In genomic region chr8:3676993-3677579, GRCm38 (mm10) we compare ENCODE assay signal across 8 mouse cellular contexts. TPM values are rescaled to one million over a fixed set of nuclear protein-coding genes. Genes with fewer than 3 reads are reported as not detected.
DNase-seq lines count a peak whose midpoint lies in the region; ATAC-seq and TF ChIP-seq lines count a peak whose summit lies in the region.

No protein-coding gene starts in this region.

- H3K4me2 ChIP-seq in limb, embryonic 12.5 days: peak overlapping the region; percentile 82
- peak overlapping the region; percentile 91 for H3K4me2 ChIP-seq in midbrain, embryonic 14.5 days (ENCODE audit: low read length)

- H3K36me3 ChIP-seq in limb, embryonic 12.5 days: peaks cover 36% of the 10 kb centered on the region
- peaks cover 31% of the 10 kb centered on the region for H3K36me3 ChIP-seq in midbrain, embryonic 14.5 days (ENCODE audit: control insufficient read depth, insufficient read depth, low read length)

- H3K9ac ChIP-seq in limb, embryonic 12.5 days (replicated peaks): peak overlapping the region; percentile 95
- H3K9ac ChIP-seq in midbrain, embryonic 14.5 days (replicated peaks; ENCODE audit: low read length): peak overlapping the region; percentile 96

- WGBS in limb, embryonic 12.5 days: 7% methylated on average over 15 of the region's 15 CpGs
- WGBS in midbrain, embryonic 14.5 days: 5% methylated on average over 15 of the region's 15 CpGs

- intact Hi-C loops in gastrocnemius, adult 2 months (cut with DNase I): loop anchor here (2.0 to 10.0 kb wide), 2 partner anchors 56 to 322 kb away; partner anchors contain the start of genes A430078G23Rik, Pet100 and Xab2
- intact Hi-C loops in gastrocnemius, postnatal 14 days (cut with DNase I; ENCODE audit: low total_unique reads): loop anchor here (10.0 kb wide), 2 partner anchors 52 to 322 kb away; partner anchors contain the start of genes A430078G23Rik, Pcp2, Pet100 and Xab2

- ATAC-seq in granulocyte monocyte progenitor cell, adult 5-6 weeks (replicated peaks; ENCODE audit: poor library complexity, severe bottlenecking): peak; percentile 43
- ATAC-seq in limb, embryonic 12.5 days (ENCODE audit: insufficient number of reproducible peaks, insufficient read depth, low FRiP score, low TSS enrichment, low read depth): no peak
- ATAC-seq in midbrain, embryonic 14.5 days (ENCODE audit: low FRiP score, low TSS enrichment): 0 out of 2 replicates have a peak, but pooled peaks have one; percentile 3

- no peak for TF ChIP-seq CTCF in gastrocnemius, adult 2 months (IDR thresholded peaks at IDR 0.05)

- H3K9me3 ChIP-seq in limb, embryonic 12.5 days: no peaks in the 10 kb centered on the region
- H3K9me3 ChIP-seq in midbrain, embryonic 14.5 days (ENCODE audit: control insufficient read depth, low read length): no peaks in the 10 kb centered on the region

- peak overlapping the region; percentile 95 for H3K27ac ChIP-seq in gastrocnemius, adult 2 months
- H3K27ac ChIP-seq in limb, embryonic 12.5 days: peak overlapping the region; percentile 90
- H3K27ac ChIP-seq in midbrain, embryonic 14.5 days (replicated peaks; ENCODE audit: low read depth, low read length): peak overlapping the region; percentile 83

- DNase-seq in gastrocnemius, adult 2 months: no peak
- DNase-seq in gastrocnemius, postnatal 14 days: no peak
- peak; percentile 37 to 38 for DNase-seq in adrenal gland, postnatal 36 days
- peak; percentile 13 for DNase-seq in midbrain, embryonic 14.5 days
- no peak for DNase-seq in left cerebral cortex, adult 18-20 months (ENCODE audit: low spot score in 2 of 2)
- DNase-seq in testis, postnatal 14 days (ENCODE audit: low spot score): no peak

- no peaks in the 10 kb centered on the region for H3K27me3 ChIP-seq in limb, embryonic 12.5 days
- H3K27me3 ChIP-seq in midbrain, embryonic 14.5 days (ENCODE audit: control insufficient read depth, insufficient read depth, low read length): no peaks in the 10 kb centered on the region

- H3K4me3 ChIP-seq in gastrocnemius, adult 2 months: peak overlapping the region; percentile 74
- H3K4me3 ChIP-seq in limb, embryonic 12.5 days (replicated peaks): peak overlapping the region; percentile 86
- peak overlapping the region; percentile 93 for H3K4me3 ChIP-seq in midbrain, embryonic 14.5 days (replicated peaks; ENCODE audit: low read depth, low read length)

- peaks cover 21% of the 10 kb centered on the region; the same call in 1 of the 2 replicates for H3K4me1 ChIP-seq in limb, embryonic 12.5 days (replicated peaks)
- peaks cover 10% of the 10 kb centered on the region for H3K4me1 ChIP-seq in midbrain, embryonic 14.5 days (ENCODE audit: control insufficient read depth, insufficient read depth, low read length)

RNA-seq across cellular contexts. Expression of gene Trappc5, which starts 1.0 kb away (rescaled TPM):
- 10 to 100 TPM; 18.2 to 20.7 TPM for total RNA-seq in gastrocnemius, adult 2 months (2021)
- 10 to 100 TPM; 20.1 to 20.9 TPM for total RNA-seq in gastrocnemius, postnatal 14 days (2021)
- total RNA-seq in adrenal gland, postnatal 36 days (2021): 10 to 100 TPM; 20.7 to 21.0 TPM
- 24.1 and 27.2 TPM in 2 replicates for total RNA-seq in granulocyte monocyte progenitor cell, adult 5-6 weeks (2014; fragmentation: Nextera tagmentation)
- 30.9 and 39.8 TPM in 2 replicates for total RNA-seq in granulocyte monocyte progenitor cell, adult 5-6 weeks (2017)
- polyA plus RNA-seq in limb, embryonic 12.5 days (2016; fragmentation: Nextera tagmentation; extraction: Ambion mirVana): 37.6 and 38.2 TPM in 2 replicates
- polyA plus RNA-seq in midbrain, embryonic 14.5 days (2014; fragmentation: Nextera tagmentation; extraction: Ambion mirVana): 48.0 and 56.9 TPM in 2 replicates
- 10 to 100 TPM; 29.1 to 29.3 TPM for total RNA-seq in left cerebral cortex, adult 18-20 months (2021)

RNA-seq across cellular contexts. Expression of gene Fcor, which starts 4.9 kb away (rescaled TPM):
- not detected for total RNA-seq in gastrocnemius, adult 2 months (2021)
- total RNA-seq in gastrocnemius, postnatal 14 days (2021): 1 to 10 TPM; 1.2 to 3.0 TPM
- 10 to 100 TPM; 46.7 to 70.7 TPM for total RNA-seq in adrenal gland, postnatal 36 days (2021)
- total RNA-seq in granulocyte monocyte progenitor cell, adult 5-6 weeks (2014; fragmentation: Nextera tagmentation): 27.9 and 43.5 TPM in 2 replicates
- 13.1 and 14.4 TPM in 2 replicates for total RNA-seq in granulocyte monocyte progenitor cell, adult 5-6 weeks (2017)
- polyA plus RNA-seq in limb, embryonic 12.5 days (2016; fragmentation: Nextera tagmentation; extraction: Ambion mirVana): 13.9 and 14.0 TPM in 2 replicates
- 16.4 and 28.1 TPM in 2 replicates for polyA plus RNA-seq in midbrain, embryonic 14.5 days (2014; fragmentation: Nextera tagmentation; extraction: Ambion mirVana)
- total RNA-seq in left cerebral cortex, adult 18-20 months (2021): 10 to 100 TPM in 1 of 2 experiments, 1 to 10 TPM in 1; 9.2 to 14.6 TPM

RNA-seq across cellular contexts. Expression of gene Mcemp1, which starts 11.5 kb away (rescaled TPM):
- total RNA-seq in gastrocnemius, adult 2 months (2021): not detected
- not detected for total RNA-seq in gastrocnemius, postnatal 14 days (2021)
- total RNA-seq in adrenal gland, postnatal 36 days (2021): under 1 TPM in 1 of 2 experiments, not detected in 1; 0.79 TPM
- total RNA-seq in granulocyte monocyte progenitor cell, adult 5-6 weeks (2014; fragmentation: Nextera tagmentation): 14.1 and 33.6 TPM in 2 replicates
- 18.5 and 18.9 TPM in 2 replicates for total RNA-seq in granulocyte monocyte progenitor cell, adult 5-6 weeks (2017)
- polyA plus RNA-seq in limb, embryonic 12.5 days (2016; fragmentation: Nextera tagmentation; extraction: Ambion mirVana): not detected in 2 replicates
- polyA plus RNA-seq in midbrain, embryonic 14.5 days (2014; fragmentation: Nextera tagmentation; extraction: Ambion mirVana): 0.14 TPM in 1 of 2 replicates, not detected in the other
- under 1 TPM; 0.23 to 0.30 TPM for total RNA-seq in left cerebral cortex, adult 18-20 months (2021)

RNA-seq across cellular contexts. Expression of gene Fcer2a, which starts 16.9 kb away (rescaled TPM):
- not detected for total RNA-seq in gastrocnemius, adult 2 months (2021)
- under 1 TPM; 0.91 to 0.94 TPM for total RNA-seq in gastrocnemius, postnatal 14 days (2021)
- total RNA-seq in adrenal gland, postnatal 36 days (2021): not detected
- total RNA-seq in granulocyte monocyte progenitor cell, adult 5-6 weeks (2014; fragmentation: Nextera tagmentation): not detected in 2 replicates
- total RNA-seq in granulocyte monocyte progenitor cell, adult 5-6 weeks (2017): not detected in 2 replicates
- polyA plus RNA-seq in limb, embryonic 12.5 days (2016; fragmentation: Nextera tagmentation; extraction: Ambion mirVana): 0.37 TPM in 1 of 2 replicates, not detected in the other
- polyA plus RNA-seq in midbrain, embryonic 14.5 days (2014; fragmentation: Nextera tagmentation; extraction: Ambion mirVana): 0.32 and 0.38 TPM in 2 replicates
- not detected for total RNA-seq in left cerebral cortex, adult 18-20 months (2021)

RNA-seq across cellular contexts. Expression of gene Retn, which starts 21.5 kb away (rescaled TPM):
- 1 to 10 TPM in 1 of 2 experiments, under 1 TPM in 1; 0.87 to 3.0 TPM for total RNA-seq in gastrocnemius, adult 2 months (2021)
- total RNA-seq in gastrocnemius, postnatal 14 days (2021): 1 to 10 TPM in 1 of 2 experiments, not detected in 1; 1.2 TPM
- total RNA-seq in adrenal gland, postnatal 36 days (2021): 100 to 1,000 TPM in 1 of 2 experiments, 10 to 100 TPM in 1; 89.6 to 156 TPM
- total RNA-seq in granulocyte monocyte progenitor cell, adult 5-6 weeks (2014; fragmentation: Nextera tagmentation): 0.73 TPM in 1 of 2 replicates, not detected in the other
- total RNA-seq in granulocyte monocyte progenitor cell, adult 5-6 weeks (2017): not detected in 2 replicates
- not detected in 2 replicates for polyA plus RNA-seq in limb, embryonic 12.5 days (2016; fragmentation: Nextera tagmentation; extraction: Ambion mirVana)
- 0.70 TPM in 1 of 2 replicates, not detected in the other for polyA plus RNA-seq in midbrain, embryonic 14.5 days (2014; fragmentation: Nextera tagmentation; extraction: Ambion mirVana)
- under 1 TPM; 0.68 to 0.86 TPM for total RNA-seq in left cerebral cortex, adult 18-20 months (2021)

Comparison
In these comparisons a context has a peak if more than half of its experiments do, and no peak if none do; other contexts are left out.
1. DNase-seq: peak in adrenal gland, postnatal 36 days (2 of 2) and midbrain, embryonic 14.5 days (single experiment); none in gastrocnemius, adult 2 months (single experiment), gastrocnemius, postnatal 14 days (single experiment), left cerebral cortex, adult 18-20 months (0 of 2) and testis, postnatal 14 days (single experiment).
2. RNA of gene Mcemp1, which starts 11.5 kb away (total RNA-seq): 14.1 to 33.6 TPM in granulocyte monocyte progenitor cell, adult 5-6 weeks; 0.79 TPM in adrenal gland, postnatal 36 days, 0.23 to 0.30 TPM in left cerebral cortex, adult 18-20 months, not detected in gastrocnemius, adult 2 months and not detected in gastrocnemius, postnatal 14 days; every median in the first group is over 4 times any median in the second.
3. Peak in every context shown above with its lines, with median percentiles within 50 percentile points of each other: H3K27ac ChIP-seq and H3K4me3 ChIP-seq.